Mouse (Mus musculus): Measurements from ENCODE around the gene Usp29. TPM values are rescaled to one million over a fixed set of nuclear protein-coding genes. Genes with fewer than 3 reads are reported as not detected.
"Not testable (repeated sequence)": the region's sequence is repeated elsewhere in the genome, so short reads cannot be mapped to it uniquely, and the experiment has no call there.

Usp29 gene
- polyA plus RNA-seq, 1 experiment from 2014 or later, result 7.4 TPM

GRCm38 (mm10) chr7:6731373-6731772 lies 995 bp downstream of the Usp29 start:
- Histone ChIP-seq H3K36me3 (replicated peaks) (no peaks in the 10 kb centered on the region), H3K27ac (0 out of 2 replicates have a peak overlapping the region, but pooled peaks have one; percentile 35), H3K4me3 (peak overlapping the region; percentile 60), H3K27me3 (ENCODE audit: poor library complexity, severe bottlenecking) (no peaks in the 10 kb centered on the region), H3K4me1 (peaks cover 8% of the 10 kb centered on the region), H3K9me3 (peaks cover 43% of the 10 kb centered on the region)
- 51% methylated on average over 3 of the region's 3 CpGs for WGBS
- DNase-seq (ENCODE audit: extremely low spot score, low spot score), result no peak

GRCm38 (mm10) chr7:6731930-6732329 lies 1.6 kb downstream of the Usp29 start:
- H3K4me1 ChIP-seq, result peaks cover 8% of the 10 kb centered on the region
- WGBS, result 50% methylated on average over 4 of the region's 4 CpGs
- H3K4me3 ChIP-seq, result peak overlapping the region; percentile 60
- peaks cover 41% of the 10 kb centered on the region for H3K9me3 ChIP-seq
- H3K27me3 ChIP-seq (ENCODE audit: poor library complexity, severe bottlenecking), result no peaks in the 10 kb centered on the region
- H3K36me3 ChIP-seq (replicated peaks), result no peaks in the 10 kb centered on the region
- 0 out of 2 replicates have a peak overlapping the region, but pooled peaks have one; percentile 9 for H3K27ac ChIP-seq
- DNase-seq (ENCODE audit: extremely low spot score, low spot score), result no peak

GRCm38 (mm10) chr7:6736060-6736459 lies 5.7 kb downstream of the Usp29 start:
- peaks cover 8% of the 10 kb centered on the region for H3K4me1 ChIP-seq
- H3K9me3 ChIP-seq, result 0 out of 2 replicates have a peak, but pooled peaks cover under 1% of the 10 kb centered on the region
- DNase-seq (ENCODE audit: extremely low spot score, low spot score), result no peak
- H3K27ac ChIP-seq, result no peak overlapping the region
- WGBS, result 85% methylated on average over 1 of the region's 1 CpGs
- no peaks in the 10 kb centered on the region for H3K36me3 ChIP-seq (replicated peaks)
- H3K4me3 ChIP-seq, result no peak overlapping the region
- H3K27me3 ChIP-seq (ENCODE audit: poor library complexity, severe bottlenecking), result no peaks in the 10 kb centered on the region

GRCm38 (mm10) chr7:6744281-6744904 lies 14.0 kb downstream of the Usp29 start:
- no peak overlapping the region for H3K27ac ChIP-seq
- WGBS, result 84% methylated on average over 10 of the region's 10 CpGs
- no peak overlapping the region for H3K4me3 ChIP-seq
- peaks cover 5% of the 10 kb centered on the region for H3K4me1 ChIP-seq
- no peaks in the 10 kb centered on the region for H3K27me3 ChIP-seq (ENCODE audit: poor library complexity, severe bottlenecking)
- DNase-seq (ENCODE audit: extremely low spot score, low spot score), result no peak
- H3K36me3 ChIP-seq (replicated peaks), result no peaks in the 10 kb centered on the region
- H3K9me3 ChIP-seq, result no peaks in the 10 kb centered on the region

- 50% methylated on average over 7 of the region's 7 CpGs for WGBS
- Histone ChIP-seq H3K36me3 (replicated peaks) (no peaks in the 10 kb centered on the region), H3K27me3 (ENCODE audit: poor library complexity, severe bottlenecking) (no peaks in the 10 kb centered on the region), H3K9me3 (no peaks in the 10 kb centered on the region), H3K4me1 (peaks cover 43% of the 10 kb centered on the region), H3K27ac (0 out of 2 replicates have a peak overlapping the region, but pooled peaks have one; percentile 36), H3K4me3 (no peak overlapping the region)
- no peak for DNase-seq (ENCODE audit: extremely low spot score, low spot score)
Observed at GRCm38 (mm10) chr7:6749196-6749595, 18.8 kb downstream of the Usp29 start.

- Histone ChIP-seq H3K36me3 (replicated peaks) (no peaks in the 10 kb centered on the region), H3K27ac (peak overlapping the region; percentile 62), H3K4me3 (0 out of 2 replicates have a peak overlapping the region, but pooled peaks have one; percentile 3), H3K27me3 (ENCODE audit: poor library complexity, severe bottlenecking) (no peaks in the 10 kb centered on the region), H3K4me1 (peaks cover 47% of the 10 kb centered on the region), H3K9me3 (no peaks in the 10 kb centered on the region)
- WGBS, result 9% methylated on average over 4 of the region's 4 CpGs
- peak; percentile 43 for DNase-seq (ENCODE audit: extremely low spot score, low spot score)
Observed at GRCm38 (mm10) chr7:6753440-6753839, 23.1 kb downstream of the Usp29 start.

- Histone ChIP-seq H3K9me3 (no peaks in the 10 kb centered on the region), H3K27me3 (ENCODE audit: poor library complexity, severe bottlenecking) (no peaks in the 10 kb centered on the region), H3K27ac (no peak overlapping the region), H3K4me3 (no peak overlapping the region), H3K36me3 (replicated peaks) (no peaks in the 10 kb centered on the region), H3K4me1 (peaks cover 39% of the 10 kb centered on the region)
- DNase-seq (ENCODE audit: extremely low spot score, low spot score), result no peak
- WGBS, result 83% methylated on average over 4 of the region's 4 CpGs
Observed at GRCm38 (mm10) chr7:6756777-6757291, 26.5 kb downstream of the Usp29 start.

- Histone ChIP-seq H3K27me3 (ENCODE audit: poor library complexity, severe bottlenecking) (no peaks in the 10 kb centered on the region), H3K36me3 (replicated peaks) (no peaks in the 10 kb centered on the region), H3K4me1 (peaks cover 14% of the 10 kb centered on the region), H3K27ac (no peak overlapping the region), H3K4me3 (no peak overlapping the region), H3K9me3 (no peaks in the 10 kb centered on the region)
- DNase-seq (ENCODE audit: extremely low spot score, low spot score), result no peak
- 72% methylated on average over 12 of the region's 12 CpGs for WGBS
Observed at GRCm38 (mm10) chr7:6759698-6760097, 29.3 kb downstream of the Usp29 start.

- Histone ChIP-seq H3K9me3 (no peaks in the 10 kb centered on the region), H3K27ac (no peak overlapping the region), H3K4me1 (peaks cover 14% of the 10 kb centered on the region), H3K27me3 (ENCODE audit: poor library complexity, severe bottlenecking) (no peaks in the 10 kb centered on the region), H3K4me3 (no peak overlapping the region), H3K36me3 (replicated peaks) (no peaks in the 10 kb centered on the region)
- 19% methylated on average over 6 of the region's 6 CpGs for WGBS
- DNase-seq (ENCODE audit: extremely low spot score, low spot score), result no peak
Observed at GRCm38 (mm10) chr7:6760170-6760569, 29.8 kb downstream of the Usp29 start.

GRCm38 (mm10) chr7:6765240-6765639 lies 34.9 kb downstream of the Usp29 start:
- no peak for DNase-seq (ENCODE audit: extremely low spot score, low spot score)
- 73% methylated on average over 5 of the region's 5 CpGs for WGBS
- peaks cover 15% of the 10 kb centered on the region for H3K4me1 ChIP-seq
- no peaks in the 10 kb centered on the region for H3K9me3 ChIP-seq
- no peaks in the 10 kb centered on the region for H3K27me3 ChIP-seq (ENCODE audit: poor library complexity, severe bottlenecking)
- no peak overlapping the region for H3K4me3 ChIP-seq
- peaks cover 6% of the 10 kb centered on the region for H3K36me3 ChIP-seq (replicated peaks)
- H3K27ac ChIP-seq, result no peak overlapping the region

GRCm38 (mm10) chr7:6770286-6770685 lies 39.9 kb downstream of the Usp29 start:
- peaks cover 6% of the 10 kb centered on the region for H3K36me3 ChIP-seq (replicated peaks)

GRCm38 (mm10) chr7:6773865-6774413 lies 43.6 kb downstream of the Usp29 start:
- not testable (repeated sequence) for H3K27ac ChIP-seq; H3K27me3 ChIP-seq (ENCODE audit: poor library complexity, severe bottlenecking); DNase-seq (ENCODE audit: extremely low spot score, low spot score); H3K9me3 ChIP-seq; H3K4me3 ChIP-seq; H3K36me3 ChIP-seq (replicated peaks)
- 76% methylated on average over 11 of the region's 11 CpGs for WGBS
- peaks cover 40% of the 10 kb centered on the region for H3K4me1 ChIP-seq

More at GRCm38 (mm10) chr7:6770286-6770685, 39.9 kb downstream of the Usp29 start:
- no peaks in the 10 kb centered on the region for H3K27me3 ChIP-seq (ENCODE audit: poor library complexity, severe bottlenecking)
- peak overlapping the region; percentile 71 for H3K27ac ChIP-seq
- DNase-seq (ENCODE audit: extremely low spot score, low spot score), result peak; percentile 37
- WGBS, result under 1% methylated on average over 8 of the region's 8 CpGs
- H3K4me3 ChIP-seq, result peak overlapping the region; percentile 22
- H3K9me3 ChIP-seq, result no peaks in the 10 kb centered on the region
- H3K4me1 ChIP-seq, result peaks cover 24% of the 10 kb centered on the region
